Mouse (Mus musculus): ENCODE measurements around the gene Eif4g3.

GRCm38 (mm10) chr4:138246756-138247665 is 254.2 kb downstream of the Eif4g3 start:
- TF ChIP-seq CTCF (conservative IDR thresholded peaks at IDR 0.05; ENCODE audit: low read length) (no peak), NANOG (IDR thresholded peaks at IDR 0.05; ENCODE audit: borderline replicate concordance, low read length) (no peak)
